Mouse (Mus musculus) WW6 (cell line): ENCODE data around the gene Adcy7.

Source experiments
- DNase-seq: peaks from one replicate; pipeline ENCODE4 v3.0.0-alpha.2; 2013; ENCODE audit warnings: low read depth, low spot score

Gene Adcy7

DNA sequence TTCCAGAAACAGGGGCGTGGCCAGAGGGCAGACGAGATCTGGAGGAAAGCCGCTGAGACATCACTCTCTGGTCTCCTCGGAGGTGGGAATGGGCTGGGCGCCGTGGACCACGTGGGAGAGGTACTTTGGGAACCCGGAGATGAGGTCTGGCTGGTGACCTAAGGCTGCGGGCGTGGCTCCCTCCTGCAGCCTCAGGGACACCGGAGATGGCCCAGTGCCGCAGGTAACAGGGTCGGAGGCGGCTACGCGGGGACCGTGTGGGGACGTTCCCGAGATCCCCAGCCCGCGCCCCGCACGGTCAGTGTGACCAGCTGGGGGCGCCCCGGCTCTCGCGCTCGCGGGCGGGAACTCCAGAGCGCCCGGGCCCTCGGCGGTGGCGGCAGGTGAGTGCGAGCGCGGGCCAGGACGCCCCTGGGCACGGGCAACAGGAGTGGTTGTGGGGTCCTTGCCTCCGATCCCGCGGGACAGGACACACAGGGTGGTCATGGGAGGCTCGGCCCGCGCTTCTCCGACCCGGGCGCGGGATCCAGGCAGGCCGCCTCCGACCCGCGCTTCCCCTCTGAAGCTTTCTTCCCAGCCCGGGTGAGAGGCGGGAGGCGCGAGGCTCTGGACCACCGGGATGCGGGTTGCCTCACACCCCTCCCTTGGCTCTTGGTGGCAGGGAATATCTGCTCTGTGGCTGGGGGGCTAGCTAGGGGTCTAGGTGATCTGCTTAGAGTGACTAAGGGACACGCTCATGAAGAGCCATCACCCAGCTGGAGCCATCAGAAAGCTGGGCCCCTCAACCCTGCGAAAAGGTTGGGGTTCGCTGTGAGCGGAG is at the start of gene Adcy7:
TSS of gene Adcy7 (plus strand) at position 173 of the 820 bp plus-strand sequence.
- peak; percentile 58 for DNase-seq

DNA sequence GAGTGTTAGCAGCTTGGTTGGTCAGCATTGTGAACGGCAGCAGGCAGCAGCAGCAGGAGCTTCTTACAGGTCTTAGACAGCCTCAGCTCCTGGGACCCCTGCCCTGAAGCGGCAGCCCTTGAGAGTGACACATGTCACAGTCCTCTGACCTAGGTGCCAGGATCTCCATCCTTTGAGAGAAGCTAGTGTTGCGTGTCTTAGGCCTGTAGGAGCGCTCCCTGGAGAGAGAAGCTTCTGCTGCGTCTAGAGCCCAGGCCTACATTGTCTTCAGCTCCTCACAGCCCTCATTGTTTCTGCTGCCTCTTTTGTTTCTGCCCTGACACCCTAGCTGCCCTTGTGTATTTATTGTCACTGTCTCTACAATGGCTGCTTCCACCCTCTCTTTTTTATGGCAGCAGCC is 46.8 kb upstream of the Adcy7 start:
- no peak for DNase-seq

DNA sequence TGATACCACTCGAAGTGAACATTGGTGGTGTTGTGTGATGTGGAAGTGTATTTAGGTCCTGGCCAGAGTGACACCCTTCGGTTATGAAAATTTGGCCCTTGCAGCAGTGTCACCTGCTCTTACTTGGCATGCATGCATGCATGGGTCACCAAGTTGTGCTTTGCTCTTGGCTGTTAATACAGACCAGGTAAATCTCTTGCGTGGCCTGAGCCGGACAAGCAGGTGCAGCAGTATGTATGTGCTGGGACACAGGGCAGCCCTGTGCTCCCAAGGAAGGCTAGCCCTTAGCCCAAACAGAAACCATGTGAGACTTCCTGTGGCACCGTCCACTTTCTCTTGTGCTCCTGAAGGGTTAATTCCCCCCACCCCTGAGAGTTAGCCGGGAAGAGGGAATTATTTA is 44.4 kb upstream of the Adcy7 start:
- DNase-seq = no peak

DNA sequence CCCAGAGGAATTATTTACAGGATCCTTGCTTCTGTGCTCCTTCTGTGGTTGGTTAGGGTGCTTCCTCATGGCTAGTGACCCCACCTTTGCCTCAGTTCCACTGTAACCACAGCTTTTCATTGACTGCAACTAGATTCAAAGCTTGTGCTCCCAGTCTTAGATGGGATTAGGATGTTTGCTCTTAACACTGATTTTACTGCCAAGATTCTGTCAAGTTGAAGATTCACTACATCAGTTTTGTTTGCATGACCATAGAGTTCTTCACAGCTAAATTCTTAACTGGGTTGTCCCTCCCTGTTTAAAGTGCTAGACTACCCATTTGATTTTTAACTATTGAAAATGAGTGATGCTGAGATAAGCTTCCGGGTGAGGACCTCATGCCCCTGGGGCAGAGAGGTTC is 43.9 kb upstream of the Adcy7 start:
- no peak for DNase-seq

DNA sequence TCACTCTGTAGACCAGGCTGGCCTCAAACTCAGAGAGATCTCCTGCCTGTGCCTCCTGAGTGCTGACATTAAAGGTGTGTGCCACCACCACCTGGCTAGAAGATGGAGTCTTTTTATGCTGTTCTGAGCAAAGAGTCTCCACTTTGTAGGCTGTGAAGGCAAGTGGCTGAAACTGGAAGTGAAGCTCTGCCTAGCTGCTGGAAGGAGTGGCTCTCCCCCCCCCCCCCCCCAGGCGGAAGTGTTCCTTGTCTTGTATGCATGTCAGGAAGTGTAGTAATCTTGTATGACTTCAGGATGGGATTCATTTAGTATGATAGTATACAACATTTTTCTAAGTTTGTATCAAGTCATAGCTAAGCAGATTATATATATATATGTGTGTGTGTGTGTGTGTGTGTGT is 43.4 kb upstream of the Adcy7 start:
- no peak for DNase-seq

DNA sequence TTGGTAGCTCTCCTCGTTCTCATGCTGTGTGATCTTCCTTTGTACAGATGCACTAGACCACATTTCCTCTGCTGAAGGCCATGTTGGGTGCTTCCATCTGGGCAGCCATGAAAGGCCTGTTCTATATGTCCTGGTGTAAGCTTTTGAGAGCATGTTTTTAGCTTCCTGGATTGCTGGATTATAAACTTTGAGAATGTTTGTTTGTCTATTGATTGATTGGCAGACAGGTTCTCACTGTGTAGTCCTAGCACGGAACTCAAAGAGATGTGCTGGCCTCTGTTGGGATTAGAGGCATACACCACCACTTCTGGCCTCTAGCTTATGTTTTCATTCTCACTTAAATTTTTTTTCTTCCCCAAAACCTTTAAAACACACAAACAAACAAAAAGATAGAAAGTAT is 35.5 kb upstream of the Adcy7 start:
- no peak for DNase-seq

DNA sequence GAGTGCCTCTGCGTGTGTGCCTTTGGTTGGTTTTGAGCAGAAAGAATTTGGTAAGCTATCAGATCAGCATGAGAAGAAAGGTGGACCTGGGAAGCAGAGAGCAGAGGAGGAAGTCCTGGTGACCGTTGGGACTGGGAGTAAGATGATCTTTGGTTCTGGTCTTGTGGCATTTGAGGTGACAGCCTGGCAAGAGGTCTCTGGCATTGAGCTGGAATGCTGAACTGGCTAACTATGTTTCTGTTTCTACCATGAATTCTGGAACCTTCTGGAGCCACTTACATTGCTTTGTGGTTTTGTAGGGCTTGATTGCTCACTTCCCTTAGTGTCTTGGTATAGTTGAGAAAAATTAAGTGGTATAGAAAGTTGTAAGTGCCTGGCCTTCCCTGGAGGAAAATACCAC is 34.6 kb upstream of the Adcy7 start:
- no peak for DNase-seq

DNA sequence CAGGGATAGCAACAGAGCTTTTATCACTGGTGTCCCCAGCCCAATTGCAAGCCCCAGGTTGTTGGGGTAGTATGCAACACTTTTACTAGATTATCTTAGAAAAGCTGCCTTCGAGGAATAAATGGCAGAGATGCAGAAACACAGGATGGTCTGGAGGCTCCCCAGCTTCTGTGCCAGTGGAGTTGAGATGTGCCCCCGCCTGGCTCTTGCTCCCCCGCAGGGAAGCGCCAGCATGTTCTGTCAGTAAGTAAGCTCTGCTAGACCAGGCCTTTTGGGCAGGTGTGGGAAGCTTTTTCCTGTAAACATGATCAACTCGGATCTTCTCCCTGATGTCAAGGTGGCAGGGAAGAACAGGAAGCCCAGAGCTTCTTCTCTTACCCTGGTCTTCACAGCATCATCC is 32.9 kb upstream of the Adcy7 start:
- DNase-seq = no peak

DNA sequence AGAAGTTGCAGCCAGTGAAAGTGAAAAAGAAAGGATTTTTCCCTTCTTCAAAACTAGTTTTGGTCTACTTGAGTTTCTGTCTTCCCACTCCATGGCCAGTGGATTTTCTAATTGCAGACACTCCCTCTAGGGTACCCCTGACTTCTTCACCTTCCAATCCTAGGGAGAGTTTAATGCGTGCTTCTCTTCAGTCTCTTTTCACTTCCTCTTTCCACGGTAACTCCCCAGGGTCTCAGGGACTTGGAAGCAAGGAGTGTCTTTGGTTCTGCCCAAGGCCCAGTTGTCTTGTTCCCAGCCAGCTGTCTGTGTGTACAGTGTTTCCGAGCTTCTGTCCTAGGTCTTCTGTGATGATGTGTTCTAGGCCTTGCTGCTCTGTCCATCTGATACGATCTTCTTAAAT is 30.3 kb upstream of the Adcy7 start:
- DNase-seq = no peak

DNA sequence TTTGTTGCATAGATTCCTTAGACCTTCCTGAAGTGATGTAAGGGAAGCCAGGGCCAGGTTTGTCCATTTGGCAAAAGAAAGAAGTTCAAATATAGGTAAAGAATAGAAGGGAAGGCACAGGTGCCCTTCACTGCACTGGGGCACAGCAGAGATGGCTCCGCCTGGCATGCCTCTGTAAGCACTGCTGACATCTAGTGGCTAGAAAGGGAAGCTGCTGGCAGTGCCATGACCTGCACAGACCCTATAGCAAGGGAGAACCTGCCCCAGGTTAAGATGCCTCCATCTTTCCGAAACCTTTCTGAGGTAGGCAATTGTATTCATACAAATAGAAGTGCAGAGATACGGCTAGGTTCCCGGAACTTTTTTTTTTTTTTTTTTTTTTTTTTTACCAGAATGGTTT is 27.9 kb upstream of the Adcy7 start:
- no peak for DNase-seq

DNA sequence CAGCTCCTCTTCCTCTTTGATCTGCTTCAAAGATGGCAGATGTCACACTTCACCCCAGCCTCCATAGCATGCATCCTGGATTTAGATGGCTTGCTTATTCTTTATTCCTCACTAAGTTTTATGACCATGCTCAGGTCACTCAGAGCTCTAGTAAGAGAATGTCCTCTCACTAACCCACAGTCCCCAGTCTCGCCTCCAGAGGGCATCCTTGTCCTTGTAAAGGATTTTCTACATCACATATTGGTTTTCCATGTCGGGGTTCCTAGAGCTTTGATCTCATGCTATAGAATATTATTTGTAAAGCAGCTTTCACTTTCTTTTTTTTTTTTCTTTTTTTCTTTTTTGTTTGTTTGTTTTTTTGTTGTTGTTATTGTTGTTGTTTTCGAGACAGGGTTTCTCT is 19.4 kb upstream of the Adcy7 start:
- DNase-seq = no peak

DNA sequence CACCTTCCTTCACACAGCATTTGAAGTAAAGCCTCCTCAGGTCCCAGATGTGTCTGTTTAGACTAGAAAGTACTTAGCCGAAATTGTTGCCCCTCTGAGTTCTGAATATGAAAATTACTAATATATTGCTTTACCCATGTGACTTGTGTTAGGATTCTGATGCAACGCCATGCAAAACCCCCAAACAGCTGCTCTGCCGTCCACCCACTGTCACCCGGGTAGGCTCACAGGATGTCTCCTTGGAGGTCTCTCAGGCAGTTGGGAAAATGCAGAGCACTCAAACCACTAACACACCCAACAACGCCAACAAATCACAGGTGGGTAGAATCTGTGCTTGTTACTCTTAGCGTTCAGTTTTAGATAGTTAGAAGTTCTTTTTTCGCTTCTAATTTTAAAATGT is 17.2 kb upstream of the Adcy7 start:
- no peak for DNase-seq

DNA sequence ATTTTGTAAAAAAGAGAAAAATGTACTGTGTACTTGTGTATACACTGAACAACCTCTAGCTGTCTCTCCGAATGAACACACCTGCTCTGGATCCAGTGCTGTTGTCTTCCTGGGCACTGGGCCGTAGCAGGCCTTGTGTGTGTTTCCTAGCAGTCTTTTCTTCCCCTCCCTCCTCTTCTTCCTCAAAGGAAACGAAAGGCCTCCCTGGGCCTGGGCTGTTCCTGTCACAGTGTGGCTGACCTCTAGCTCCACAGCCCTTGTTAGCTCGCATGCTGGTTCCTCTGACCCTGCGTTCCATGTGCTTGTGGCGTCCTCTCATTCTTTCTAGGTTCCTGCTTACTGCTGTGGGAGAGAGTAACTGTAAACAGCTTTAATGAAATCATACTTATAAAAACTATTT is 14.2 kb upstream of the Adcy7 start:
- DNase-seq = no peak

DNA sequence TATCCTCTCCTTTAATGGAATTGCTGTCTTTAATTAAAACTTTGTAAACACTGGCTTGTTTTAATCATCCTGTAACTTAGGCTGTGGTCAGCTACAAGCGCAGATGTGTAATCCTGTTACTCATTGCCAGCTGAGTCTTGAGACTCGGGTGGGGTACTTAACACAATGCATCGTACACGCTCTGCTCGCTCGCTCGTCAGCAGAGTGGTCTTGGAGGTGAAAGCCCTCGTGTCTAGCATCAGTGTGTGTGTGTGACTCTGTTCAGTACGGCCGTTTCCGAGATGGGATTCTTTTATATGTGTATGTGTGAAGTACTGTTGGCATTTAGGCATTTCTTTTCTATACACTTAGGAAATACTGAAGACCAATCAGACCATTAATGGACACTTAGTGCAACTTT is 13.7 kb upstream of the Adcy7 start:
- no peak for DNase-seq

DNA sequence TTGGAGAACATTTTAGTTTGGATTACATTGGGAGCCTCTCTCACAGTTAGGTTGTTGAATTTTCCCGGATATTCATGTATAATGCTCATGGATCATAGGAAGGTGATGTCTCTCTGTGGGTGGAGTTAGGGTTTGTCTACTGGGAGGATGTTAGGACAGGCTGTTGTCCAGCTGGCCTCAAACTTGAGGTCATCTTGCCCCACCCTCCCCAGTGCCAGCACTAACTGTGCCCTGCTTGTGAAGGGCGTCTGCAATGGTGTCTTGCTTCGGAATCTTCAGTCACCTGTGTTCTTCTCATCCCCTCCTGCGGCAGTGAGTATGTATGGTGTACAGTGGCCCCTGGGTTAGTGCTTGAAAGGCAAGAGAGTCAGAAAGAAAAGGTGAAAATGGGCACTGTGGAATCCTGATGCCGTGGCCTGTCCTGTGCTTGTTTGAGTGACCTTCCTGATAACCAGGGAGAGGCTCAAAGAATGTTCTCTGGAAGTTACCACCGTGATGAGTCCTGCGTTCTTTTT is 11.7 kb upstream of the Adcy7 start:
- no peak for DNase-seq

DNA sequence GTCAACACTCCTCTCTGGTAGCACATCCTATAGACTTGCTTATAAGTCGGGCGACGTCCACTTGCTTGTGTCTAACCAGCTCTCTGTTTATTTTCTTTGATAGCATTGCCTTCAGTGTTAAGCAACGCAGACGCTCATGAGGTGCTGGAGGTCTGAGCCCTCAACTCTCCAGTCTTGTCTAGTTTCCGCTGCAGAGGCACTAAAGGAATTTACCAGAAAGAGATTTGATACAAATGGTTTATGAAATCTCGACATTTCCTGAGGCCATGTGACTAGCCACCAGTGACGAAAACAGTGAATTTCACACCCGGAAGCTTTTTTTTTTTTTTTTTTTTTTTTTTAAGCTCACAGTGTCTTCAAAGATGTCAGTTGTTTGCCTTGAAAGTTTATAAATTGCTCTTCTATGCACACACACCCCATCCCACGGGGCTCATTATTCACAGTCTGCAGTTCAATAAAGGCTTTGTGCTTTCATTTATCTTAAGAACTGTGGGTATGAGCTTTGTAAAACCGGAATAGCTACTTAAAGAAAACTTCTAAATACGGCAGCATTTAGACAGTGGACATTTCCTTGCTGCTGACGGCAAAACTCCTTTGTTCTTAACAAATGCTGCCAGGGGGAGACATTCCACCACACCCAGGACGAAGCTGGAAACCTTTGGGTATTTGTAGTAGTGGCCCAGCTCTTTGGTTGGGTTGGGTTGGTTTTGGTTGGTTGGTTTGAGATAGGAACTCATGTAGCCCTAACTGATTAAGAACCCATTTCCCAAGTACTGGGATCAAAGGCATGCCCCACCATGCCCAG is 9.2 kb upstream of the Adcy7 start:
- DNase-seq = no peak

DNA sequence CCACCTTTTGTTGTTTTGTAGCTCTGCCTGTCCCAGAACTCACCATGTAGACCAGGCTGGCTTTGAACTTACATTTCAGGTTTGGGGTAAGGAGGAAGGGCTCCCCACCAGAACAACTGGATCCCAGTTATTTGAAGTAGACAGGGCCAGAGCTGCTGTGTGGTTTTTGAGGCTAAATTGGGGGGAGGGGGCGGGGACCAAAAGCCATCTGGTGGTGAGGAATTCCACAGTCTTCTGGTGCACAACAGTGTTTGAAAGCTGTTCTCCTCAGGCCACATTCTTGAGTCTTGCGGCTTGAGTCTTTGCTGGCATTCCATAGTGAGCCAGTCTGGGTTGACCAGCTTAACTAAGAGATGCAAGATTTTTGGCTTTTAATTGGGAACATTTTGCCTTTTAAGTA is 6.7 kb upstream of the Adcy7 start:
- no peak for DNase-seq

DNA sequence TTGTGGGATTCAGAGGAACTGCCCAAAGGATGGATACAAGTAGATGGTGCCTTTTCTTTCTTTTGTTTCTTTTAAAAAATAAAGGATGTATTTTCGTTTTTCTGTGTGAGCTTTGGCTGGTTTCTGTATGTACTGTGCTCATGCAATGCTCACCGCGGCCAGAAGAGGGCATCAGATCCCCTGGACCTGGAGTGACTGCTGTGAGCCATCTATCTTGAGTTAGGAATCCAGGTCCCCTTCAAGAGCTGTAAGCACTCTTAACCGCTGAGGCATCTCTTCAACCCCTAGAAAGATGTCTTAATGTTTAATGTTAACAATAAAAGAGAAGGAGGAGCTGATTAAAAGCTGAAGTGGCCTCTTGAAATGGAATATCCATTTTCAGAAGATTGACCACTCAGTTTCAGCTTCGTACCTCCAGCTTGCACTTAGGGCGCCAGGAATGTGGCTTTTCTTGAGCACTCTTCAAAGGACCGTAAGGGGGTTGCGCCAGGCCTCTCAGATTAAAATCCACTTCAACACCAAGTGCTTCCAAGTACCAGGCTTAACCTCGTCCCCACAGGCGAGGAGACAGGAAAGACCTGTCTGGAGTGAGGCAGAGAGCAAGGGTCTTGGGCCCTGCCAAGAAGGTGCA is 5.9 kb upstream of the Adcy7 start:
- no peak for DNase-seq

DNA sequence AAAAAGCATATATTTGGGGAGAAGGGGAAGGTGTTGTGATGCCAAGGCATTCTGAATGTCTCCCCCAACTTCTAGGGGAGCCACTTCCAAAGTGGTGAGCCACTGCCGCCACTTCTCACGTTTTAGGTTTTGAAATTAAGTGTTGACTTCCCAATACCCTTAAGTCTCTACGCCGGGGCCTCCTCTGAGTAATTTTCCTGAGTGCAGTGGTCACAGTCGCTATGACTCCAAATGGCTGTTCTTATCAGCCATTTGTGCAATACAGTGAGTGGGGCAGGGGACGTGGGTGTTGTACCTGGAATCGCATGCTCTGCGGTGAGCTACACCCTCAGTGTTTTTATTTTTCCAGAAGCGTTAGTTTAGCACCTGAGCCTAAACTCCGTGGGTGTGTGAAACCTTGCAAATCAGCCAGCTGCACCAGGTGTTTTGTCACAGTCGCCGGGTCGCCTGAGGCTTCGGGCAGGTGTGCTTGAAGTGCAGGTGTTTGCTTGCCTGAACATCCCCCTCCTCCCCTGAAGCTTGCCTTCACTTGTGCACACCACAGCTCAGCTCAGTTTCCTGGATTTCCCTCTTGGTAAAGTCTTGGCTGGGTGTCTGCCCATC is 5.3 kb upstream of the Adcy7 start:
- DNase-seq = no peak

DNA sequence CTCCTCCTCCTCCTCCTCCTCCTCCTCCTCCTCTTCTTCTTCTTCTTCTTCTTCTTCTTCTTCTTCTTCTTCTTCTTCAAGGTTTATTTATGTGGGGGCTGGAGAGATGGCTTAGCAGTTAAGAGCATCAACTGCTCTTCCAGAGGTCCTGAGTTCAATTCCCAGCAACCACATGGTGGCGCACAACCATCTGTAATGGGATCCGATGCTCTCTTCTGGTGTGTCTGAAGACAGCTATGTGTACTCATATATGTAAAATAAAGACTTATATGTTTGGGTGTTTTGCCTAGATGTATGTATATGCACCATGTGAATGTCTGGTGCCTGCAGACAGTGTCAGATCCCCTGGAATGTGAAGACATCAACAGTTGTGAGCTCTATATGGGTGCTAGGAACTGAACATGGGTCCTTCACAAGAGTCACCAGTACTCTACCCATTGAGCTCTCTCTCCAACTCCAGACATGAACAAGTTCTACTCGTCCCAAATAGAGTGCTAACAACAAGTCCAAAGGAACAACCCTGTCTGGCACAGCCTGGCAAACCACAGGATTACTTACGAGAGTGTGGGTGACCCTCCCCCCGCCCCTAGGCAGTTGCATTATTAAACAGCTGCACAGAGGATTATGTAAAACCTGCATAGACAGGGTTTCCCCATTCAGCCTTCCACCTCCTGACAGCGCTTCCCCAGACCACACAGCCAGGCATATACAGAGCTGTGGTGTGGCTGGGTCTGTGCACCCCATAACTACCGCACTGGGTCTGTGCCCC is 2.9 kb upstream of the Adcy7 start:
- no peak for DNase-seq

DNA sequence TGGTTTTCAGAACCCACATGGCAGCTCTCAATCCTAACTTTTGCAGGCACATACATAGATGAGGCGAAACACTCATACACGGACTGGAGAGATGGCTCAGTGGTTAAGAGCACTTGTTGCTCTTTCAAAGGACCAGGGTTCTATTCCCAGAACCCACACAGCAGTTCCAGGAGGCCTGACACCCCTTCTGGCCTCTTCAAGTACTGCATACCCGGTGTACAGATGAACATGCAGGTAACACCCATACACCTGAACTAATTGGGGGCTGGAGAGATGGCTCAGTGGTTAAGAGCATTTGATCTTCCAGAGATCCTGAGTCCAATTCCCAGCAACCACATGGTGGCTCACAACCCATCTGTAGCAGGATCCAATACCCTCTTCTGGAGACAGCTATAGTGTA is 2.1 kb upstream of the Adcy7 start:
- DNase-seq = no peak
